ENCODE assay signal across 11 mouse cellular contexts in the genomic region with DNA sequence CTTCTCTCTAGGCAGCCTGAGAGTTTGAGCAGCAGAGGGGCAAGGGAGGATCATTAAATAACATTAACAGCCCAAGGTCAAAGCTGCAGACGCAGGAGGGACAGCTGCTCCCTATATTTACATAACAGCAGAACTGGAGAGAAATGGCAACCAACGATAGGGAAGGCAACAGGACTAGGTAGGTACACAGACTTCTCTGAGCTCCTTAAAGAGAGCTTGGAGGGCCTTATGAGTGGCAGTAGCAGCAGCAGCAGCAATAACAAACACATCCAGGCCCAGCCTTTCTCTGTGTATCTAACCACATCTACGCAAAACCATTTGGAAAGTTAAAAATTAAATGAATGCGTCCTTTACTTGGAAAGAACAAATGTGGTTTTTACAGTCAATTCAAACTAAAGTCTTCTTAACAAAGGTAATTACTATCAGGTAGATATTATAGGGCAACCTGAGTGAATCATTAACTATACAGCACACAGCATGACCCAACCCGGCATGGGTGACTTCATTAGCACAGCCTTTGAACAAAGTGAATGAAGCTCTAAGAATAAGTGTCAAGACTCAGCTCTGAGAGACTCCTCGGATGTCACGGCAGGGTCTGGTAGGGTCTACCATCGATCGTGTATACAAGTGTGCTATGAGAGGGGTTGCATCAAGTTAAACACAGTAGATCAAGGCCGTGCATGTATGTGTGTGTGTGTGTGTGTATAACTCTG. TPM values are rescaled to one million over a fixed set of nuclear protein-coding genes. Genes with fewer than 3 reads are reported as not detected.
DNase-seq lines count a peak whose midpoint lies in the region; ATAC-seq lines count a peak whose summit lies in the region.
"Had no signal": no experiment of that assay in that cellular context is flagged by ENCODE, and none has a peak within 500 bp of the region (broad histone marks: within the 10 kb centered on the region; RNA-seq: fewer than 3 reads in every experiment).

No protein-coding gene starts in this region.

- intact Hi-C loops in gastrocnemius, postnatal 36 days (cut with DNase I) = loop anchor here (10.0 kb wide), 1 partner anchor 234 kb away; no protein-coding TSS in a partner anchor
- intact Hi-C loops in left cerebral cortex, postnatal 14 days (cut with DNase I) = loop anchor here (10.0 kb wide), 2 partner anchors 226 to 344 kb away; no protein-coding TSS in a partner anchor

- no peak overlapping the region for H3K27ac ChIP-seq in midbrain, embryonic 12.5 days (replicated peaks)
- H3K27ac ChIP-seq in midbrain, embryonic 16.5 days (ENCODE audit: low read length) = no peak overlapping the region
- peak overlapping the region; percentile 95 for H3K27ac ChIP-seq in stomach, embryonic 16.5 days (ENCODE audit: low read length)
- H3K27ac ChIP-seq: forebrain, embryonic 12.5 days had no signal

- peak; percentile 66 for DNase-seq in kidney, adult 11 months
- DNase-seq in large intestine, adult 2 months (ENCODE audit: low read depth, low spot score) = peak; percentile 63
- DNase-seq in gastrocnemius, postnatal 36 days = no peak
- no peak for DNase-seq in left cerebral cortex, postnatal 14 days (ENCODE audit: low spot score in 2 of 2)
- DNase-seq: thymus, postnatal 25 days had no signal

- no peak overlapping the region for H3K9ac ChIP-seq in midbrain, embryonic 12.5 days (replicated peaks)
- no peak overlapping the region for H3K9ac ChIP-seq in midbrain, embryonic 16.5 days (ENCODE audit: low read depth, low read length)
- peak overlapping the region; percentile 76 for H3K9ac ChIP-seq in stomach, embryonic 16.5 days (ENCODE audit: low read length)
- H3K9ac ChIP-seq: forebrain, embryonic 12.5 days had no signal

- no peak overlapping the region for H3K4me2 ChIP-seq in midbrain, embryonic 12.5 days (replicated peaks)
- H3K4me2 ChIP-seq in midbrain, embryonic 16.5 days (ENCODE audit: low read length) = no peak overlapping the region
- peak overlapping the region; percentile 55 for H3K4me2 ChIP-seq in stomach, embryonic 16.5 days (ENCODE audit: low read depth, low read length)
- H3K4me2 ChIP-seq: forebrain, embryonic 12.5 days had no signal

- H3K36me3 ChIP-seq in midbrain, embryonic 12.5 days = no peaks in the 10 kb centered on the region
- H3K36me3 ChIP-seq in midbrain, embryonic 16.5 days (ENCODE audit: control insufficient read depth, insufficient read depth, low read length) = no peaks in the 10 kb centered on the region
- H3K36me3 ChIP-seq in stomach, embryonic 16.5 days (ENCODE audit: control insufficient read depth, insufficient read depth, low read length) = no peaks in the 10 kb centered on the region
- H3K36me3 ChIP-seq: forebrain, embryonic 12.5 days; G1E had no signal

- no peak overlapping the region for H3K4me3 ChIP-seq in midbrain, embryonic 12.5 days
- no peak overlapping the region for H3K4me3 ChIP-seq in midbrain, embryonic 16.5 days (ENCODE audit: low read depth, low read length)
- H3K4me3 ChIP-seq in stomach, embryonic 16.5 days (replicated peaks; ENCODE audit: low read length) = peak overlapping the region; percentile 50
- H3K4me3 ChIP-seq: forebrain, embryonic 12.5 days had no signal

- H3K4me1 ChIP-seq in midbrain, embryonic 12.5 days = peaks cover 17% of the 10 kb centered on the region
- H3K4me1 ChIP-seq in midbrain, embryonic 16.5 days (ENCODE audit: control insufficient read depth, insufficient read depth, low read length) = peaks cover 6% of the 10 kb centered on the region
- peaks cover 41% of the 10 kb centered on the region for H3K4me1 ChIP-seq in stomach, embryonic 16.5 days (ENCODE audit: control insufficient read depth, insufficient read depth, low read length)

- peaks cover 30% of the 10 kb centered on the region for H3K27me3 ChIP-seq in midbrain, embryonic 12.5 days
- peaks cover 10% of the 10 kb centered on the region; the same call in 1 of the 2 replicates for H3K27me3 ChIP-seq in midbrain, embryonic 16.5 days (ENCODE audit: control insufficient read depth, insufficient read depth, low read depth, low read length)
- no peaks in the 10 kb centered on the region for H3K27me3 ChIP-seq in stomach, embryonic 16.5 days (ENCODE audit: control insufficient read depth, insufficient read depth, low read length)

- peak; percentile 55; the same call in 1 of the 2 replicates for ATAC-seq in midbrain, embryonic 12.5 days (ENCODE audit: low FRiP score, low read depth)
- no peak for ATAC-seq in midbrain, embryonic 16.5 days
- peak; percentile 57 for ATAC-seq in stomach, embryonic 16.5 days (ENCODE audit: insufficient read depth, low FRiP score)
- ATAC-seq: hindbrain, embryonic 16.5 days had no signal

- 70% methylated on average over 10 of the region's 10 CpGs for WGBS in midbrain, embryonic 12.5 days
- WGBS in midbrain, embryonic 16.5 days = 67% methylated on average over 10 of the region's 10 CpGs
- 28% methylated on average over 10 of the region's 10 CpGs for WGBS in large intestine, adult 2 months
- 34% methylated on average over 10 of the region's 10 CpGs for WGBS in stomach, embryonic 16.5 days

- H3K9me3 ChIP-seq in midbrain, embryonic 12.5 days = no peaks in the 10 kb centered on the region
- no peaks in the 10 kb centered on the region for H3K9me3 ChIP-seq in midbrain, embryonic 16.5 days (replicated peaks; ENCODE audit: control insufficient read depth, low read length, poor library complexity, severe bottlenecking)
- no peaks in the 10 kb centered on the region for H3K9me3 ChIP-seq in stomach, embryonic 16.5 days (replicated peaks; ENCODE audit: control insufficient read depth, low read length)
- H3K9me3 ChIP-seq: forebrain, embryonic 12.5 days; G1E had no signal

RNA-seq across cellular contexts. Expression of gene Slc44a3, which starts 1.5 kb away (rescaled TPM):
- 0.27 and 1.0 TPM in 2 replicates for polyA plus RNA-seq in midbrain, embryonic 12.5 days (2016; fragmentation: Nextera tagmentation; extraction: Ambion mirVana)
- polyA plus RNA-seq in midbrain, embryonic 16.5 days (2015; fragmentation: Nextera tagmentation; extraction: Ambion mirVana) = 1.3 and 1.4 TPM in 2 replicates
- 12.0 and 20.6 TPM in 2 replicates for polyA plus RNA-seq in large intestine, adult 2 months (2012; rRNA removed)
- 41.5 and 49.4 TPM in 2 replicates for polyA plus RNA-seq in stomach, embryonic 16.5 days (2015; fragmentation: Nextera tagmentation; extraction: Ambion mirVana)
- total RNA-seq in gastrocnemius, postnatal 36 days (2021) = not detected
- not detected for total RNA-seq in left cerebral cortex, postnatal 14 days (2021)
- polyA plus RNA-seq: G1E had no signal

Comparison
In these comparisons a context has a peak if more than half of its experiments do, and no peak if none do; other contexts are left out.
1. DNase-seq: peak in kidney, adult 11 months (single experiment) and large intestine, adult 2 months (single experiment); none in gastrocnemius, postnatal 36 days (0 of 2) and left cerebral cortex, postnatal 14 days (0 of 2).